Mouse (Mus musculus) forebrain, embryonic 13.5 days (tissue): ENCODE measurements at regions not wholly inside any gene's neighbourhood (a gene's known extent, or its start where the extent isn't known, plus 50 kb on each side); places are given as distances from the start of the nearest gene placed in this dataset.
A peak's percentile ranks its signal among the peaks of the same experiment; 100 is the strongest.

Experiments used
- ATAC-seq: fragments of 200-750 bp; cut with Nextera tagmentation; 2 replicates; pipeline ENCODE4 v1.8.0; 2017
- H3K27ac ChIP-seq: fragments of 300-500 bp; sonication (generic); 2 replicates; pipeline ENCODE4 v1.5.1; 2015; ENCODE audit warnings: inconsistent platforms, mild to moderate bottlenecking, moderate library complexity
- H3K27me3 ChIP-seq: fragments of 300-500 bp; sonication (generic); 2 replicates; pipeline ENCODE4 v1.6.1; 2015; ENCODE audit warnings: mild to moderate bottlenecking, inconsistent platforms
- H3K36me3 ChIP-seq: fragments of 300-500 bp; sonication (generic); 2 replicates; pipeline ENCODE4 v1.6.1; 2015; ENCODE audit warnings: mild to moderate bottlenecking, inconsistent platforms; ENCODE audit not compliant: poor library complexity, severe bottlenecking
- H3K4me1 ChIP-seq: fragments of 300-500 bp; sonication (generic); 2 replicates; pipeline ENCODE4 v1.6.1; 2015; ENCODE audit warnings: inconsistent platforms
- H3K4me2 ChIP-seq: fragments of 300-500 bp; sonication (generic); 2 replicates; pipeline ENCODE4 v1.6.1; 2015; ENCODE audit warnings: inconsistent platforms, mild to moderate bottlenecking, moderate library complexity
- H3K4me3 ChIP-seq: fragments of 300-500 bp; sonication (generic); 2 replicates; pipeline ENCODE4 v1.5.1; 2015; ENCODE audit warnings: mild to moderate bottlenecking, inconsistent platforms
- H3K9ac ChIP-seq: fragments of 300-500 bp; sonication (generic); 2 replicates; pipeline ENCODE4 v1.6.1; 2015; ENCODE audit warnings: mild to moderate bottlenecking, inconsistent platforms
- H3K9me3 ChIP-seq: fragments of 300-500 bp; sonication (generic); replicated peaks from 2 replicates; pipeline ENCODE4 v1.6.1; 2016; ENCODE audit warnings: inconsistent platforms
- WGBS: fragments of 180-500 bp; shearing (Covaris S2); methylation state at CpG from one replicate; pipeline ENCODE4 v1.1.7; 2015; 5-methylcytosine and 5-hydroxymethylcytosine counted together

GRCm38 (mm10) chr19:14695369-14695768 lies 97.5 kb upstream of the Tle4 start:
- H3K9ac ChIP-seq, result no peak overlapping the region
- H3K4me1 ChIP-seq, result no peaks in the 10 kb centered on the region
- H3K27me3 ChIP-seq, result no peaks in the 10 kb centered on the region
- H3K27ac ChIP-seq, result no peak overlapping the region
- no peaks in the 10 kb centered on the region for H3K36me3 ChIP-seq
- no peak overlapping the region for H3K4me2 ChIP-seq
- no peaks in the 10 kb centered on the region for H3K9me3 ChIP-seq
- 94% methylated on average over 10 of the region's 10 CpGs for WGBS
- no peak for ATAC-seq
- H3K4me3 ChIP-seq, result no peak overlapping the region

GRCm38 (mm10) chr19:14692183-14692582 lies 94.3 kb upstream of the Tle4 start:
- no peak for ATAC-seq
- Histone ChIP-seq H3K4me3 (no peak overlapping the region), H3K9ac (no peak overlapping the region), H3K27ac (no peak overlapping the region), H3K27me3 (no peaks in the 10 kb centered on the region), H3K9me3 (0 out of 2 replicates have a peak, but pooled peaks cover 3% of the 10 kb centered on the region), H3K4me2 (no peak overlapping the region), H3K4me1 (no peaks in the 10 kb centered on the region), H3K36me3 (no peaks in the 10 kb centered on the region)

- no peak overlapping the region for H3K4me3 ChIP-seq
- no peak overlapping the region for H3K27ac ChIP-seq
- H3K36me3 ChIP-seq, result no peaks in the 10 kb centered on the region
- no peak overlapping the region for H3K4me2 ChIP-seq
- no peak overlapping the region for H3K9ac ChIP-seq
- no peak for ATAC-seq
- no peaks in the 10 kb centered on the region for H3K4me1 ChIP-seq
- WGBS, result 95% methylated on average over 1 of the region's 1 CpGs
- 0 out of 2 replicates have a peak, but pooled peaks cover 3% of the 10 kb centered on the region for H3K9me3 ChIP-seq
- H3K27me3 ChIP-seq, result no peaks in the 10 kb centered on the region
Measured at GRCm38 (mm10) chr19:14685628-14686027, 87.8 kb upstream of the Tle4 start.

- H3K9ac ChIP-seq, result no peak overlapping the region
- 86% methylated on average over 3 of the region's 3 CpGs for WGBS
- H3K4me1 ChIP-seq, result no peaks in the 10 kb centered on the region
- no peaks in the 10 kb centered on the region for H3K36me3 ChIP-seq
- no peak overlapping the region for H3K4me2 ChIP-seq
- no peak overlapping the region for H3K27ac ChIP-seq
- H3K4me3 ChIP-seq, result no peak overlapping the region
- no peak for ATAC-seq
- 0 out of 2 replicates have a peak, but pooled peaks cover 3% of the 10 kb centered on the region for H3K9me3 ChIP-seq
- no peaks in the 10 kb centered on the region for H3K27me3 ChIP-seq
Measured at GRCm38 (mm10) chr19:14684669-14685068, 86.8 kb upstream of the Tle4 start.

GRCm38 (mm10) chr19:14681306-14681705 lies 83.5 kb upstream of the Tle4 start:
- ATAC-seq, result peak; percentile 77; the same call in 1 of the 2 replicates
- no peaks in the 10 kb centered on the region for H3K4me1 ChIP-seq
- WGBS, result 89% methylated on average over 11 of the region's 11 CpGs

GRCm38 (mm10) chr19:14679776-14680175 lies 81.9 kb upstream of the Tle4 start:
- Histone ChIP-seq H3K4me3 (no peak overlapping the region), H3K36me3 (no peaks in the 10 kb centered on the region), H3K9ac (no peak overlapping the region), H3K4me1 (no peaks in the 10 kb centered on the region), H3K27me3 (0 out of 2 replicates have a peak, but pooled peaks cover 6% of the 10 kb centered on the region), H3K9me3 (no peaks in the 10 kb centered on the region), H3K27ac (no peak overlapping the region), H3K4me2 (no peak overlapping the region)
- ATAC-seq, result no peak
- WGBS, result 85% methylated on average over 2 of the region's 2 CpGs

More at GRCm38 (mm10) chr19:14681306-14681705, 83.5 kb upstream of the Tle4 start:
- Histone ChIP-seq H3K27me3 (0 out of 2 replicates have a peak, but pooled peaks cover 6% of the 10 kb centered on the region), H3K9me3 (no peaks in the 10 kb centered on the region), H3K9ac (no peak overlapping the region), H3K4me2 (no peak overlapping the region), H3K4me3 (no peak overlapping the region), H3K36me3 (no peaks in the 10 kb centered on the region), H3K27ac (no peak overlapping the region)

- no peaks in the 10 kb centered on the region for H3K4me1 ChIP-seq
- no peak for ATAC-seq
- no peak overlapping the region for H3K4me2 ChIP-seq
- peaks cover 9% of the 10 kb centered on the region; the same call in 1 of the 2 replicates for H3K27me3 ChIP-seq
- no peaks in the 10 kb centered on the region for H3K36me3 ChIP-seq
- no peak overlapping the region for H3K27ac ChIP-seq
- H3K4me3 ChIP-seq, result no peak overlapping the region
- H3K9me3 ChIP-seq, result no peaks in the 10 kb centered on the region
- no peak overlapping the region for H3K9ac ChIP-seq
- WGBS, result 91% methylated on average over 4 of the region's 4 CpGs
Measured at GRCm38 (mm10) chr19:14678584-14678983, 80.7 kb upstream of the Tle4 start.

- no peak overlapping the region for H3K4me2 ChIP-seq
- H3K4me1 ChIP-seq, result no peaks in the 10 kb centered on the region
- H3K9ac ChIP-seq, result no peak overlapping the region
- H3K36me3 ChIP-seq, result no peaks in the 10 kb centered on the region
- WGBS, result 16% methylated on average over 2 of the region's 2 CpGs
- no peak overlapping the region for H3K27ac ChIP-seq
- H3K9me3 ChIP-seq, result no peaks in the 10 kb centered on the region
- H3K27me3 ChIP-seq, result peaks cover 17% of the 10 kb centered on the region; the same call in 1 of the 2 replicates
- ATAC-seq, result no peak
- no peak overlapping the region for H3K4me3 ChIP-seq
Measured at GRCm38 (mm10) chr19:14676929-14677328, 79.1 kb upstream of the Tle4 start.

- Histone ChIP-seq H3K36me3 (no peaks in the 10 kb centered on the region), H3K9ac (no peak overlapping the region), H3K4me3 (no peak overlapping the region), H3K27ac (no peak overlapping the region), H3K27me3 (peaks cover 17% of the 10 kb centered on the region; the same call in 1 of the 2 replicates), H3K4me2 (peak overlapping the region; percentile 30), H3K9me3 (no peaks in the 10 kb centered on the region), H3K4me1 (peaks cover 14% of the 10 kb centered on the region)
- ATAC-seq, result peak; percentile 59; the same call in 1 of the 2 replicates
Measured at GRCm38 (mm10) chr19:14670821-14671104, 72.9 kb upstream of the Tle4 start.

- Histone ChIP-seq H3K9ac (no peak overlapping the region), H3K4me1 (peaks cover 14% of the 10 kb centered on the region), H3K4me3 (no peak overlapping the region), H3K27me3 (peaks cover 17% of the 10 kb centered on the region; the same call in 1 of the 2 replicates), H3K9me3 (no peaks in the 10 kb centered on the region), H3K27ac (no peak overlapping the region), H3K36me3 (no peaks in the 10 kb centered on the region), H3K4me2 (peak overlapping the region; percentile 30)
- WGBS, result 15% methylated on average over 11 of the region's 13 CpGs
- peak; percentile 41; the same call in 1 of the 2 replicates for ATAC-seq
Measured at GRCm38 (mm10) chr19:14670078-14670820, 72.4 kb upstream of the Tle4 start.

GRCm38 (mm10) chr19:14668512-14669181 lies 70.8 kb upstream of the Tle4 start:
- no peak for ATAC-seq
- no peaks in the 10 kb centered on the region for H3K9me3 ChIP-seq
- H3K27ac ChIP-seq, result no peak overlapping the region
- peaks cover 14% of the 10 kb centered on the region; the same call in 1 of the 2 replicates for H3K27me3 ChIP-seq
- no peak overlapping the region for H3K9ac ChIP-seq
- WGBS, result 89% methylated on average over 4 of the region's 4 CpGs
- H3K4me1 ChIP-seq, result peaks cover 19% of the 10 kb centered on the region
- H3K4me2 ChIP-seq, result no peak overlapping the region
- no peaks in the 10 kb centered on the region for H3K36me3 ChIP-seq
- H3K4me3 ChIP-seq, result no peak overlapping the region

GRCm38 (mm10) chr19:14664682-14665417 lies 67.0 kb upstream of the Tle4 start:
- ATAC-seq, result no peak
- Histone ChIP-seq H3K9me3 (no peaks in the 10 kb centered on the region), H3K4me1 (0 out of 2 replicates have a peak, but pooled peaks cover 5% of the 10 kb centered on the region), H3K4me2 (no peak overlapping the region), H3K27ac (no peak overlapping the region), H3K4me3 (no peak overlapping the region), H3K27me3 (peaks cover 3% of the 10 kb centered on the region; the same call in 1 of the 2 replicates), H3K9ac (no peak overlapping the region), H3K36me3 (no peaks in the 10 kb centered on the region)
- 91% methylated on average over 3 of the region's 3 CpGs for WGBS
